Mouse (Mus musculus): Measurements from ENCODE around the gene Olfr933. TPM values are rescaled to one million over a fixed set of nuclear protein-coding genes. Genes with fewer than 3 reads are reported as not detected.

Olfr933 gene
- polyA plus RNA-seq (2012; rRNA removed): not detected in 2 replicates

- TF ChIP-seq CTCF (IDR thresholded peaks at IDR 0.05; ENCODE audit: borderline replicate concordance, control insufficient read depth, extremely low read depth, insufficient read depth, low read length, poor library complexity) (no peak), POLR2A (IDR thresholded peaks at IDR 0.05; ENCODE audit: control insufficient read depth, extremely low read depth, insufficient read depth, low read length, poor library complexity) (no peak)
- Histone ChIP-seq H3K36me3 (ENCODE audit: control insufficient read depth, insufficient read depth, low read length) (no peaks in the 10 kb centered on the region), H3K27me3 (ENCODE audit: control insufficient read depth, insufficient read depth, low read length) (no peaks in the 10 kb centered on the region), H3K4me3 (ENCODE audit: control insufficient read depth, insufficient read depth, low read length) (no peak within 1 kb of the TSS), H3K4me1 (replicated peaks; ENCODE audit: control insufficient read depth, insufficient read depth, low read length) (no peaks in the 10 kb centered on the region), H3K27ac (ENCODE audit: control insufficient read depth, insufficient read depth, low read length) (no peak within 1 kb of the TSS)
- no peak for DNase-seq
- WGBS: 83% methylated on average over 4 of the region's 4 CpGs
Observed at GRCm38 (mm10) chr9:38972013-38972412, at the start of gene Olfr933. Olfr933 (plus strand) TSS chr9:38972313.

- H3K36me3 ChIP-seq (ENCODE audit: control insufficient read depth, insufficient read depth, low read length): no peaks in the 10 kb centered on the region
- no peak within 1 kb of the TSS for H3K27ac ChIP-seq (ENCODE audit: control insufficient read depth, insufficient read depth, low read length)
- no peaks in the 10 kb centered on the region for H3K4me1 ChIP-seq (replicated peaks; ENCODE audit: control insufficient read depth, insufficient read depth, low read length)
- no peak within 1 kb of the TSS for H3K4me3 ChIP-seq (ENCODE audit: control insufficient read depth, insufficient read depth, low read length)
- no peak for TF ChIP-seq POLR2A (IDR thresholded peaks at IDR 0.05; ENCODE audit: control insufficient read depth, extremely low read depth, insufficient read depth, low read length, poor library complexity)
- TF ChIP-seq CTCF (IDR thresholded peaks at IDR 0.05; ENCODE audit: borderline replicate concordance, control insufficient read depth, extremely low read depth, insufficient read depth, low read length, poor library complexity): no peak
- DNase-seq: no peak
- H3K27me3 ChIP-seq (ENCODE audit: control insufficient read depth, insufficient read depth, low read length): no peaks in the 10 kb centered on the region
Observed at GRCm38 (mm10) chr9:38929509-38929908, 42.6 kb upstream of the Olfr933 start, which contains the start of gene Olfr930. Olfr930 (plus strand) TSS chr9:38929809.

- TF ChIP-seq CTCF (IDR thresholded peaks at IDR 0.05; ENCODE audit: borderline replicate concordance, control insufficient read depth, extremely low read depth, insufficient read depth, low read length, poor library complexity): no peak
- TF ChIP-seq POLR2A (IDR thresholded peaks at IDR 0.05; ENCODE audit: control insufficient read depth, extremely low read depth, insufficient read depth, low read length, poor library complexity): no peak
- H3K27me3 ChIP-seq (ENCODE audit: control insufficient read depth, insufficient read depth, low read length): no peaks in the 10 kb centered on the region
- no peaks in the 10 kb centered on the region for H3K36me3 ChIP-seq (ENCODE audit: control insufficient read depth, insufficient read depth, low read length)
- H3K27ac ChIP-seq (ENCODE audit: control insufficient read depth, insufficient read depth, low read length): no peak overlapping the region
- H3K4me1 ChIP-seq (replicated peaks; ENCODE audit: control insufficient read depth, insufficient read depth, low read length): no peaks in the 10 kb centered on the region
- no peak for DNase-seq
- no peak overlapping the region for H3K4me3 ChIP-seq (ENCODE audit: control insufficient read depth, insufficient read depth, low read length)
- WGBS: 76% methylated on average over 7 of the region's 7 CpGs
Observed at GRCm38 (mm10) chr9:38953401-38954123, 18.6 kb upstream of the Olfr933 start.

- no peak overlapping the region for H3K4me3 ChIP-seq (ENCODE audit: control insufficient read depth, insufficient read depth, low read length)
- H3K27me3 ChIP-seq (ENCODE audit: control insufficient read depth, insufficient read depth, low read length): no peaks in the 10 kb centered on the region
- H3K4me1 ChIP-seq (replicated peaks; ENCODE audit: control insufficient read depth, insufficient read depth, low read length): no peaks in the 10 kb centered on the region
- H3K27ac ChIP-seq (ENCODE audit: control insufficient read depth, insufficient read depth, low read length): no peak overlapping the region
- no peak for DNase-seq
- TF ChIP-seq POLR2A (IDR thresholded peaks at IDR 0.05; ENCODE audit: control insufficient read depth, extremely low read depth, insufficient read depth, low read length, poor library complexity) (no peak), CTCF (IDR thresholded peaks at IDR 0.05; ENCODE audit: borderline replicate concordance, control insufficient read depth, extremely low read depth, insufficient read depth, low read length, poor library complexity) (no peak)
- H3K36me3 ChIP-seq (ENCODE audit: control insufficient read depth, insufficient read depth, low read length): no peaks in the 10 kb centered on the region
- 83% methylated on average over 4 of the region's 4 CpGs for WGBS
Observed at GRCm38 (mm10) chr9:38954124-38954416, 18.0 kb upstream of the Olfr933 start.

- no peak for DNase-seq
- Histone ChIP-seq H3K4me1 (replicated peaks; ENCODE audit: control insufficient read depth, insufficient read depth, low read length) (no peaks in the 10 kb centered on the region), H3K27me3 (ENCODE audit: control insufficient read depth, insufficient read depth, low read length) (no peaks in the 10 kb centered on the region), H3K27ac (ENCODE audit: control insufficient read depth, insufficient read depth, low read length) (no peak within 1 kb of the TSS), H3K36me3 (ENCODE audit: control insufficient read depth, insufficient read depth, low read length) (no peaks in the 10 kb centered on the region), H3K4me3 (ENCODE audit: control insufficient read depth, insufficient read depth, low read length) (no peak within 1 kb of the TSS)
- WGBS: 97% methylated on average over 2 of the region's 2 CpGs
- TF ChIP-seq CTCF (IDR thresholded peaks at IDR 0.05; ENCODE audit: borderline replicate concordance, control insufficient read depth, extremely low read depth, insufficient read depth, low read length, poor library complexity) (no peak), POLR2A (IDR thresholded peaks at IDR 0.05; ENCODE audit: control insufficient read depth, extremely low read depth, insufficient read depth, low read length, poor library complexity) (no peak)
Observed at GRCm38 (mm10) chr9:38988215-38988614, 16.1 kb downstream of the Olfr933 start, which contains the start of gene Olfr934. Olfr934 (minus strand) TSS chr9:38988315.

- TF ChIP-seq POLR2A (IDR thresholded peaks at IDR 0.05; ENCODE audit: control insufficient read depth, extremely low read depth, insufficient read depth, low read length, poor library complexity) (no peak), CTCF (IDR thresholded peaks at IDR 0.05; ENCODE audit: borderline replicate concordance, control insufficient read depth, extremely low read depth, insufficient read depth, low read length, poor library complexity) (no peak)
- WGBS: 69% methylated on average over 2 of the region's 2 CpGs
Observed at GRCm38 (mm10) chr9:38999583-38999982, 27.5 kb downstream of the Olfr933 start, which contains the start of gene Olfr935. Olfr935 (minus strand) TSS chr9:38999683.

More at GRCm38 (mm10) chr9:38999583-38999982, 27.5 kb downstream of the Olfr933 start, which contains the start of gene Olfr935:
- no peaks in the 10 kb centered on the region for H3K27me3 ChIP-seq (ENCODE audit: control insufficient read depth, insufficient read depth, low read length)
- no peaks in the 10 kb centered on the region for H3K4me1 ChIP-seq (replicated peaks; ENCODE audit: control insufficient read depth, insufficient read depth, low read length)
- DNase-seq: no peak
- H3K4me3 ChIP-seq (ENCODE audit: control insufficient read depth, insufficient read depth, low read length): no peak within 1 kb of the TSS
- no peaks in the 10 kb centered on the region for H3K36me3 ChIP-seq (ENCODE audit: control insufficient read depth, insufficient read depth, low read length)
- H3K27ac ChIP-seq (ENCODE audit: control insufficient read depth, insufficient read depth, low read length): no peak within 1 kb of the TSS
